Mouse (Mus musculus) lung, adult 2 months (tissue): Measurements from ENCODE around the gene Rhbdf2.

Experiments
- CTCF ChIP-seq: fragments of 200-500 bp; IDR thresholded peaks from 2 replicates; pipeline ENCODE4 v1.5.1; 2011; ENCODE audit warnings: mild to moderate bottlenecking, low read length, control low read depth; ENCODE audit not compliant: insufficient read depth
- POLR2A ChIP-seq: fragments of 200-500 bp; IDR thresholded peaks from 2 replicates; pipeline ENCODE4 v1.6.1; 2011; ENCODE audit warnings: low read depth, mild to moderate bottlenecking, control low read depth, low read length, borderline replicate concordance; ENCODE audit errors: extremely low read depth

DNA sequence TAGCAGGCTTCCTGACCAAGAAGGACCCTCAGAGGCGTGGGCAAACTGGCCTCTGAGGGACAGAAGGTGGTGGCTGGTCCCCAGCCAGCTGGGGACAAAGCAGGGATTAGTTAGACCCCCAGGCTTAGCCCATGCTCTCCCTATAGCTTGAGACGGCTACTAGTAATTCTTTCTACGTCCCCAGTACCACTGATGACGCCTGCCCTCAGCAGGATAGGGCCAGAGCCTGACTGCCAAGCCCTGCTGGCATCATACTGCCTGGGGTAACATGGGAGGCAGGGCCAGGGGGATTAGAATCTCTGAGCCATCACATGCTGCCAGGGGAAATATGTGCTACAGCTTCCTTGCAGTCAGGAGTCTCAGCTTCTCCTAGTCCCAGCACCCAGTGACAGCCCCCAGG, 33.5 kb downstream of the Rhbdf2 start:
- TF ChIP-seq CTCF (no peak), POLR2A (no peak)
